Mouse (Mus musculus) CH12.LX (cell line): Measurements from ENCODE around the gene Yod1. TPM values are rescaled to one million over a fixed set of nuclear protein-coding genes. Genes with fewer than 3 reads are reported as not detected.

ENCODE experiments used
- DNase-seq: peaks from one replicate; pipeline ENCODE4 v3.0.0-alpha.2; 2013; ENCODE audit errors: extremely low read depth
- H3K27ac ChIP-seq: 2 replicates; pipeline ENCODE4 v1.5.1; 2012; ENCODE audit warnings: low read depth, mild to moderate bottlenecking, control low read depth, moderate library complexity; ENCODE audit not compliant: insufficient read depth
- H3K27me3 ChIP-seq: replicated peaks from 2 replicates; pipeline ENCODE3; 2012; ENCODE audit warnings: inconsistent platforms
- H3K36me3 ChIP-seq, 2 experiments: replicated peaks in 1 of 2; 2 replicates each; pipeline versions ENCODE3 to v1.6.1; 2012; ENCODE audit warnings: inconsistent platforms in 1 of 2, low read length in 1 of 2, mild to moderate bottlenecking in 1 of 2, mixed read lengths in 1 of 2, moderate library complexity in 1 of 2; ENCODE audit not compliant: control insufficient read depth in 1 of 2, insufficient read depth in 1 of 2
- H3K4me1 ChIP-seq, 2 experiments: 2 replicates each; pipeline ENCODE4 v1.6.1; 2012; ENCODE audit warnings: inconsistent platforms in 1 of 2, moderate library complexity in 1 of 2; ENCODE audit not compliant: insufficient read depth in 2 of 2, control insufficient read depth in 1 of 2
- H3K4me2 ChIP-seq: 2 replicates; pipeline ENCODE4 v1.6.1; 2012; ENCODE audit warnings: low read depth, mild to moderate bottlenecking, control low read depth; ENCODE audit not compliant: poor library complexity, insufficient read depth, severe bottlenecking
- H3K4me3 ChIP-seq, 3 experiments: fragments of 150-350 bp in 1 of 3; sonication (generic) in 1 of 3; replicated peaks in 1 of 3; 2 replicates each; pipeline versions ENCODE3 to v1.5.1; 2011 to 2012; ENCODE audit warnings: low read depth in 2 of 3, low read length in 2 of 3, mild to moderate bottlenecking in 2 of 3, moderate library complexity in 2 of 3, control low read depth in 1 of 3, improper control_type of control experiment in 1 of 3, inconsistent platforms in 1 of 3, mixed read lengths in 1 of 3; ENCODE audit not compliant: poor library complexity in 1 of 3
- H3K79me2 ChIP-seq: replicated peaks from 2 replicates; pipeline ENCODE4 v1.6.1; 2012; ENCODE audit warnings: mild to moderate bottlenecking, moderate library complexity; ENCODE audit not compliant: control insufficient read depth, poor library complexity, insufficient read depth, severe bottlenecking; ENCODE audit errors: extremely low read depth
- H3K9ac ChIP-seq: 2 replicates; pipeline ENCODE4 v1.6.1; 2012; ENCODE audit warnings: low read depth, mild to moderate bottlenecking, control low read depth, moderate library complexity; ENCODE audit not compliant: insufficient read depth
- H3K9me3 ChIP-seq: replicated peaks from 2 replicates; pipeline ENCODE3; 2012; ENCODE audit warnings: low read length, inconsistent platforms, mixed read lengths
- BHLHE40 ChIP-seq: IDR thresholded peaks from 2 replicates; pipeline ENCODE4 v1.6.1; 2011; ENCODE audit warnings: mild to moderate bottlenecking, low read depth, low read length, improper control_type of control experiment
- CHD2 ChIP-seq: IDR thresholded peaks from 2 replicates; pipeline ENCODE4 v1.6.1; 2011; ENCODE audit warnings: low read length, improper control_type of control experiment
- ELF1 ChIP-seq: IDR thresholded peaks from 2 replicates; pipeline ENCODE4 v1.6.1; 2014; ENCODE audit warnings: low read depth, mild to moderate bottlenecking, inconsistent platforms, low read length, improper control_type of control experiment
- ETS1 ChIP-seq: conservative IDR thresholded peaks from 2 replicates; pipeline ENCODE4 v1.6.1; 2012; ENCODE audit warnings: low read depth, mild to moderate bottlenecking, inconsistent platforms, low read length, improper control_type of control experiment, moderate library complexity
- GABPA ChIP-seq: IDR thresholded peaks from 2 replicates; pipeline ENCODE4 v1.6.1; 2012; ENCODE audit warnings: low read depth, low read length, improper control_type of control experiment, inconsistent platforms; ENCODE audit not compliant: insufficient replicate concordance
- HCFC1 ChIP-seq: IDR thresholded peaks from 2 replicates; pipeline ENCODE4 v1.6.1; 2012; ENCODE audit warnings: low read depth, mild to moderate bottlenecking, inconsistent platforms, low read length, improper control_type of control experiment
- IRF4 ChIP-seq: IDR thresholded peaks from 2 replicates; pipeline ENCODE4 v1.6.1; 2014; ENCODE audit warnings: low read depth, mild to moderate bottlenecking, inconsistent platforms, low read length, improper control_type of control experiment
- KAT2A ChIP-seq: IDR thresholded peaks from 2 replicates; pipeline ENCODE4 v1.6.1; 2012; ENCODE audit warnings: low read length, improper control_type of control experiment, inconsistent platforms; ENCODE audit not compliant: insufficient replicate concordance
- MAFK ChIP-seq: IDR thresholded peaks from 2 replicates; pipeline ENCODE4 v1.6.1; 2011; ENCODE audit warnings: low read length, improper control_type of control experiment; ENCODE audit not compliant: insufficient replicate concordance
- MAX ChIP-seq: IDR thresholded peaks from 2 replicates; pipeline ENCODE4 v1.6.1; 2011; ENCODE audit warnings: low read length, improper control_type of control experiment
- MAZ ChIP-seq: IDR thresholded peaks from 2 replicates; pipeline ENCODE4 v1.6.1; 2012; ENCODE audit warnings: low read depth, mild to moderate bottlenecking, inconsistent platforms, low read length, improper control_type of control experiment, moderate library complexity
- MXI1 ChIP-seq: IDR thresholded peaks from 2 replicates; pipeline ENCODE4 v1.6.1; 2011; ENCODE audit warnings: mild to moderate bottlenecking, low read depth, low read length, improper control_type of control experiment
- NELFE ChIP-seq: IDR thresholded peaks from 2 replicates; pipeline ENCODE4 v1.6.1; 2011; ENCODE audit warnings: low read depth, low read length, improper control_type of control experiment
- POLR2A ChIP-seq: IDR thresholded peaks from 2 replicates; pipeline ENCODE4 v1.6.1; 2011; ENCODE audit warnings: low read depth, mild to moderate bottlenecking, improper control_type of control experiment, low read length
- POLR2AphosphoS2 ChIP-seq: IDR thresholded peaks from 2 replicates; pipeline ENCODE4 v1.6.1; 2011; ENCODE audit warnings: low read depth, low read length, improper control_type of control experiment
- RCOR1 ChIP-seq: conservative IDR thresholded peaks from 2 replicates; pipeline ENCODE4 v1.6.1; 2012; ENCODE audit warnings: low read depth, mild to moderate bottlenecking, inconsistent platforms, low read length, improper control_type of control experiment
- SIN3A ChIP-seq: IDR thresholded peaks from 2 replicates; pipeline ENCODE4 v1.6.1; 2012; ENCODE audit warnings: low read length, improper control_type of control experiment, inconsistent platforms
- TBP ChIP-seq: conservative IDR thresholded peaks from 2 replicates; pipeline ENCODE4 v1.6.1; 2011; ENCODE audit warnings: low read depth, low read length, improper control_type of control experiment
- USF1 ChIP-seq: IDR thresholded peaks from 2 replicates; pipeline ENCODE4 v1.6.1; 2014; ENCODE audit warnings: low read depth, mild to moderate bottlenecking, inconsistent platforms, low read length, improper control_type of control experiment
- USF2 ChIP-seq: conservative IDR thresholded peaks from 2 replicates; pipeline ENCODE4 v1.6.1; 2011; ENCODE audit warnings: low read depth, low read length, improper control_type of control experiment
- ZNF384 ChIP-seq: IDR thresholded peaks from 2 replicates; pipeline ENCODE4 v1.6.1; 2012; ENCODE audit warnings: low read depth, low read length, improper control_type of control experiment, inconsistent platforms
- dilution Hi-C: fragments of 300-500 bp; cut with MboI; formaldehyde crosslinking; loops from 2 replicates; pipeline ENCODE4 v1.14.3; 2020; ENCODE audit warnings: low sequenced_read_pairs; ENCODE audit not compliant: extremely low pct_unique_long_range_greater_than_20kb, extremely low pct_ligation_motif_present
- in situ Hi-C: fragments of 300-500 bp; cut with MboI; formaldehyde crosslinking; loops from 3 replicates; pipeline ENCODE4 v1.14.3; 2019; ENCODE audit warnings: low sequenced_read_pairs, low pct_ligation_motif_present, low pct_unique_long_range_greater_than_20kb, mixed read lengths
- polyA plus RNA-seq: library from polyadenylated mRNA; unstranded; fragments of >175 nt; gene quantifications from 2 replicates; pipeline ENCODE4 v1.2.1, GENCODE M21; 2012; ENCODE audit warnings: low read depth; ENCODE audit not compliant: insufficient read length
- total RNA-seq, 2 experiments: library from RNA; depleted of rRNA; stranded (reverse); fragments of 300-350 nt in 1 of 2; fragments of >200 nt in 1 of 2; gene quantifications; 2 replicates each; pipeline ENCODE4 v1.2.3; 2012 to 2014

The Yod1 gene
- total and polyA plus RNA-seq, 3 experiments: 3.6 to 5.4 (median 5.2) TPM

GRCm38 (mm10) chr1:130714046-130714445 lies 3.1 kb upstream of the Yod1 start:
- Histone ChIP-seq H3K79me2 (peaks cover 10% of the 10 kb centered on the region), H3K4me1 (peaks cover 6 to 36% of the 10 kb centered on the region in 2 experiments), H3K4me3 (no peak overlapping the region), H3K27me3 (no peaks in the 10 kb centered on the region), H3K9me3 (no peaks in the 10 kb centered on the region), H3K4me2 (no peak overlapping the region), H3K36me3 (peaks cover 2 to 17% of the 10 kb centered on the region in 2 experiments), H3K27ac (no peak overlapping the region), H3K9ac (no peak overlapping the region)
- dilution Hi-C loops (no loop called here), in situ Hi-C loops (loop anchor here (10.0 kb wide), 2 partner anchors 271 to 341 kb away; no protein-coding TSS in a partner anchor)
- peak; percentile 7 for DNase-seq
- no peak for TF ChIP-seq ELF1

DNA sequence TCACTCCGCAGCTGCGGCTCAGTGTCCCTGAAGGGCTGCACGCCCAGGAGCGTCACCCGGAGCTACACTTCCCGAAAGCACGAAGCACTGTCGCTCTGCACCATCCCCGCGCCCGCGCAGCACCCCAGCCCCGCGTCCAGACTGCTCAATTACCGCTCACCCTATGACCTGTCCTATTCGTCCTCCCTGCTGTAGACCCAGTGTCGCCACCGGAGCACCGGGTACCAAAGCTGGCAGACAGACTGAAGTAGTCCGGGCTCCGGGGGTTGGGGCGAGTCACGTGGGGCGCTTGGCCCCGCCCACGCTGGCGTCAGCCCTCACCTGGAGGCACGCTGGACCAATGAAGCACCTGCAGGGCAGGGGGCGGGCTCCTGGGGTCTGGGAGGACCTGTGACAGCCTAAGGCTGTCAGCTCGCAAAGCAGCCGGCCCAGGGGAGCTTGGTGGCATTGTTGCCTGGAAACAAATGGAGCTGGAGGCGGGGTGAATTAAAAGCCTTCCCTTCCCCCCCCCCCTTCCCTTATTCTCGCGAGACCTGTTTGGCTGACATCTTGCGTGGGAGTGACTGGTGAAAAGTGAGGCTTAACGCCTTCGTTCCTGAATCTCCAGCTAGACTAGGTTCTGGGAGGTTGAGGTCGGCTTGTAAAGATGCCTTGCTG lies 1.4 kb upstream of the Yod1 start, which contains the start of gene Gm29427:
Gene Gm29427, minus strand, starts transcription at position 239 of the 657 bp plus-strand sequence.
- peak within 1 kb of the TSS; percentile 49 for H3K4me2 ChIP-seq
- H3K27ac ChIP-seq: peak within 1 kb of the TSS; percentile 16
- DNase-seq: peak; percentile 93
- peaks cover 15% of the 10 kb centered on the region for H3K79me2 ChIP-seq
- peak within 1 kb of the TSS; percentile 92 to 98 (median 93) for H3K4me3 ChIP-seq
- TF ChIP-seq BHLHE40 (peak; percentile 58), SIN3A (peak; percentile 83), MAFK (no peak), POLR2A (peak; percentile 75), USF1 (peak; percentile 96), ETS1 (no peak), USF2 (peak; percentile 89), NELFE (peak; percentile 74; the same call in 1 of the 2 replicates), GABPA (no peak), TBP (peak; percentile 74), CHD2 (peak; percentile 99), KAT2A (no peak), HCFC1 (peak; percentile 63), MAX (peak; percentile 92), ZNF384 (no peak), IRF4 (peak; percentile 14; the same call in 1 of the 2 replicates), POLR2AphosphoS2 (peak; percentile 67; the same call in 1 of the 2 replicates), RCOR1 (no peak), MXI1 (peak; percentile 75), MAZ (peak; percentile 67; the same call in 1 of the 2 replicates)
- TF ChIP-seq, all 38 proteins: peak for 14
- in situ Hi-C loops (loop anchor here (10.0 kb wide), 2 partner anchors 269 to 339 kb away; no protein-coding TSS in a partner anchor), dilution Hi-C loops (no loop called here)
- Histone ChIP-seq H3K36me3 (peaks cover 0 to 13% of the 10 kb centered on the region in 2 experiments), H3K9me3 (no peaks in the 10 kb centered on the region), H3K4me1 (peaks cover 6 to 41% of the 10 kb centered on the region in 2 experiments), H3K27me3 (no peaks in the 10 kb centered on the region), H3K9ac (peak within 1 kb of the TSS; percentile 89)
